Mouse (Mus musculus) midbrain, embryonic 16.5 days (tissue): ENCODE measurements around the gene Tspan32. TPM values are rescaled to one million over a fixed set of nuclear protein-coding genes. Genes with fewer than 3 reads are reported as not detected.

Experiments
- ATAC-seq: fragments of 200-750 bp; cut with Nextera tagmentation; 2 replicates; pipeline ENCODE4 v1.8.0; 2017; ENCODE audit warnings: moderate TSS enrichment
- H3K27ac ChIP-seq: fragments of 300-500 bp; sonication (generic); 2 replicates; pipeline ENCODE4 v1.5.1; 2014; ENCODE audit warnings: mild to moderate bottlenecking, low read length, mixed read lengths
- H3K27me3 ChIP-seq: fragments of 300-500 bp; sonication (generic); 2 replicates; pipeline ENCODE4 v1.6.1; 2014; ENCODE audit warnings: low read depth, low read length, mixed read lengths; ENCODE audit not compliant: control insufficient read depth, insufficient read depth
- H3K36me3 ChIP-seq: fragments of 300-500 bp; sonication (generic); 2 replicates; pipeline ENCODE4 v1.6.1; 2014; ENCODE audit warnings: mild to moderate bottlenecking, low read length, moderate library complexity, mixed read lengths; ENCODE audit not compliant: control insufficient read depth, insufficient read depth
- H3K4me1 ChIP-seq: fragments of 300-500 bp; sonication (generic); 2 replicates; pipeline ENCODE4 v1.6.1; 2014; ENCODE audit warnings: mild to moderate bottlenecking, low read length, mixed read lengths; ENCODE audit not compliant: control insufficient read depth, insufficient read depth
- H3K4me2 ChIP-seq: fragments of 300-500 bp; sonication (generic); 2 replicates; pipeline ENCODE4 v1.6.1; 2014; ENCODE audit warnings: mild to moderate bottlenecking, low read length, mixed read lengths
- H3K4me3 ChIP-seq: fragments of 300-500 bp; sonication (generic); 2 replicates; pipeline ENCODE4 v1.5.1; 2014; ENCODE audit warnings: low read depth, mild to moderate bottlenecking, low read length, moderate library complexity, mixed read lengths
- H3K9ac ChIP-seq: fragments of 300-500 bp; sonication (generic); 2 replicates; pipeline ENCODE4 v1.6.1; 2014; ENCODE audit warnings: low read depth, low read length, mixed read lengths
- H3K9me3 ChIP-seq: fragments of 300-500 bp; sonication (generic); replicated peaks from 2 replicates; pipeline ENCODE4 v1.6.1; 2014; ENCODE audit warnings: mild to moderate bottlenecking, low read length, mixed read lengths; ENCODE audit not compliant: control insufficient read depth, poor library complexity, severe bottlenecking
- WGBS: fragments of 180-500 bp; shearing (Covaris S2); extraction: QIAGEN DNeasy Blood & Tissue Kit; methylation state at CpG from one replicate; pipeline ENCODE4 v1.1.7; 2014; 5-methylcytosine and 5-hydroxymethylcytosine counted together
- polyA plus RNA-seq: library from polyadenylated mRNA; unstranded; fragments of >200 nt; fragmentation: Nextera tagmentation; extraction: Ambion mirVana; gene quantifications from 2 replicates; pipeline ENCODE4 v1.2.1, GENCODE M21; 2015

Gene Tspan32
- polyA plus RNA-seq, 1 experiment from 2014 or later: 0.48 TPM

- WGBS: 96% methylated on average over 2 of the region's 2 CpGs
- H3K4me2 ChIP-seq: no peak overlapping the region
- no peak overlapping the region for H3K9ac ChIP-seq
- no peak for ATAC-seq
- no peaks in the 10 kb centered on the region for H3K36me3 ChIP-seq
- H3K9me3 ChIP-seq: no peaks in the 10 kb centered on the region
- H3K27ac ChIP-seq: no peak overlapping the region
- no peak overlapping the region for H3K4me3 ChIP-seq
- no peaks in the 10 kb centered on the region for H3K4me1 ChIP-seq
- no peaks in the 10 kb centered on the region for H3K27me3 ChIP-seq
Observed at GRCm38 (mm10) chr7:143023499-143023898, 18.7 kb downstream of the Tspan32 start.

- no peak overlapping the region for H3K4me2 ChIP-seq
Observed at GRCm38 (mm10) chr7:143024293-143024692, 19.4 kb downstream of the Tspan32 start.

GRCm38 (mm10) chr7:143025496-143025895, 20.6 kb downstream of the Tspan32 start:
- Histone ChIP-seq H3K4me2 (no peak overlapping the region), H3K4me1 (no peaks in the 10 kb centered on the region), H3K27ac (no peak overlapping the region), H3K27me3 (no peaks in the 10 kb centered on the region), H3K4me3 (no peak overlapping the region), H3K36me3 (no peaks in the 10 kb centered on the region; the same call in 1 of the 2 replicates), H3K9me3 (no peaks in the 10 kb centered on the region), H3K9ac (no peak overlapping the region)
- 93% methylated on average over 3 of the region's 3 CpGs for WGBS
- no peak for ATAC-seq

More at GRCm38 (mm10) chr7:143024293-143024692, 19.4 kb downstream of the Tspan32 start:
- Histone ChIP-seq H3K27ac (no peak overlapping the region), H3K9me3 (no peaks in the 10 kb centered on the region), H3K4me1 (no peaks in the 10 kb centered on the region), H3K27me3 (no peaks in the 10 kb centered on the region), H3K4me3 (no peak overlapping the region), H3K9ac (no peak overlapping the region), H3K36me3 (no peaks in the 10 kb centered on the region)
- WGBS: 100% methylated on average over 1 of the region's 1 CpGs
- no peak for ATAC-seq

- Histone ChIP-seq H3K36me3 (peaks cover 2% of the 10 kb centered on the region; the same call in 1 of the 2 replicates), H3K4me1 (no peaks in the 10 kb centered on the region), H3K27me3 (no peaks in the 10 kb centered on the region), H3K9ac (no peak overlapping the region), H3K9me3 (no peaks in the 10 kb centered on the region), H3K4me2 (no peak overlapping the region), H3K4me3 (no peak overlapping the region), H3K27ac (no peak overlapping the region)
- no peak for ATAC-seq
- 96% methylated on average over 4 of the region's 4 CpGs for WGBS
Observed at GRCm38 (mm10) chr7:143027196-143027595, 22.4 kb downstream of the Tspan32 start.

GRCm38 (mm10) chr7:143031816-143032215, 27.0 kb downstream of the Tspan32 start:
- no peak overlapping the region for H3K9ac ChIP-seq
- H3K27me3 ChIP-seq: no peaks in the 10 kb centered on the region
- peaks cover 16% of the 10 kb centered on the region for H3K36me3 ChIP-seq
- no peak overlapping the region for H3K27ac ChIP-seq
- WGBS: 91% methylated on average over 1 of the region's 1 CpGs
- ATAC-seq: no peak
- no peaks in the 10 kb centered on the region for H3K4me1 ChIP-seq
- H3K9me3 ChIP-seq: no peaks in the 10 kb centered on the region
- H3K4me2 ChIP-seq: no peak overlapping the region
- no peak overlapping the region for H3K4me3 ChIP-seq

- Histone ChIP-seq H3K36me3 (peaks cover 21% of the 10 kb centered on the region), H3K27me3 (no peaks in the 10 kb centered on the region), H3K4me1 (no peaks in the 10 kb centered on the region), H3K4me3 (no peak overlapping the region), H3K4me2 (no peak overlapping the region), H3K9ac (no peak overlapping the region), H3K27ac (no peak overlapping the region), H3K9me3 (no peaks in the 10 kb centered on the region)
- ATAC-seq: no peak
- 92% methylated on average over 4 of the region's 4 CpGs for WGBS
Observed at GRCm38 (mm10) chr7:143033581-143033980, 28.7 kb downstream of the Tspan32 start.

- no peak for ATAC-seq
- Histone ChIP-seq H3K4me2 (no peak overlapping the region), H3K4me1 (no peaks in the 10 kb centered on the region), H3K27me3 (no peaks in the 10 kb centered on the region), H3K36me3 (peaks cover 21% of the 10 kb centered on the region), H3K9me3 (no peaks in the 10 kb centered on the region), H3K4me3 (no peak overlapping the region), H3K9ac (no peak overlapping the region), H3K27ac (no peak overlapping the region)
- 97% methylated on average over 2 of the region's 2 CpGs for WGBS
Observed at GRCm38 (mm10) chr7:143034112-143034511, 29.3 kb downstream of the Tspan32 start.

GRCm38 (mm10) chr7:143034519-143035450, 29.9 kb downstream of the Tspan32 start:
- no peaks in the 10 kb centered on the region for H3K4me1 ChIP-seq
- WGBS: 92% methylated on average over 8 of the region's 8 CpGs
- H3K27me3 ChIP-seq: no peaks in the 10 kb centered on the region
- no peak overlapping the region for H3K9ac ChIP-seq
- no peaks in the 10 kb centered on the region for H3K9me3 ChIP-seq
- no peak overlapping the region for H3K27ac ChIP-seq
- no peak overlapping the region for H3K4me2 ChIP-seq
- no peak for ATAC-seq
- no peak overlapping the region for H3K4me3 ChIP-seq
- peaks cover 21% of the 10 kb centered on the region for H3K36me3 ChIP-seq

- ATAC-seq: no peak
- H3K9ac ChIP-seq: no peak overlapping the region
Observed at GRCm38 (mm10) chr7:143036787-143037186, 31.9 kb downstream of the Tspan32 start.

More at GRCm38 (mm10) chr7:143036787-143037186, 31.9 kb downstream of the Tspan32 start:
- WGBS: 85% methylated on average over 3 of the region's 3 CpGs
- Histone ChIP-seq H3K27me3 (no peaks in the 10 kb centered on the region), H3K4me2 (no peak overlapping the region), H3K4me3 (no peak overlapping the region), H3K27ac (no peak overlapping the region), H3K9me3 (no peaks in the 10 kb centered on the region), H3K4me1 (no peaks in the 10 kb centered on the region), H3K36me3 (peaks cover 21% of the 10 kb centered on the region)
